Mouse (Mus musculus) intestine, embryonic 16.5 days (tissue): ENCODE data around the gene Ugt1a1. TPM values are rescaled to one million over a fixed set of nuclear protein-coding genes. Genes with fewer than 3 reads are reported as not detected.

Source experiments
- ATAC-seq: fragments of 200-750 bp; cut with Nextera tagmentation; 2 replicates; pipeline ENCODE4 v1.8.0; 2017; ENCODE audit warnings: moderate TSS enrichment, moderate library complexity
- H3K27ac ChIP-seq: fragments of 300-500 bp; sonication (generic); 2 replicates; pipeline ENCODE4 v1.5.1; 2014; ENCODE audit warnings: mild to moderate bottlenecking, low read length
- H3K27me3 ChIP-seq: fragments of 300-500 bp; sonication (generic); replicated peaks from 2 replicates; pipeline ENCODE4 v1.6.1; 2014; ENCODE audit warnings: low read length, control low read depth, mixed read lengths; ENCODE audit not compliant: control insufficient read depth, insufficient read depth
- H3K36me3 ChIP-seq: fragments of 300-500 bp; sonication (generic); 2 replicates; pipeline ENCODE4 v1.6.1; 2014; ENCODE audit warnings: low read length, control low read depth; ENCODE audit not compliant: control insufficient read depth, insufficient read depth
- H3K4me1 ChIP-seq: fragments of 300-500 bp; sonication (generic); 2 replicates; pipeline ENCODE4 v1.6.1; 2014; ENCODE audit warnings: low read length, control low read depth, mixed read lengths; ENCODE audit not compliant: control insufficient read depth, insufficient read depth
- H3K4me2 ChIP-seq: fragments of 300-500 bp; sonication (generic); 2 replicates; pipeline ENCODE4 v1.6.1; 2014; ENCODE audit warnings: low read depth, low read length, control low read depth
- H3K4me3 ChIP-seq: fragments of 300-500 bp; sonication (generic); 2 replicates; pipeline ENCODE4 v1.5.1; 2014; ENCODE audit warnings: mild to moderate bottlenecking, low read length
- H3K9ac ChIP-seq: fragments of 300-500 bp; sonication (generic); 2 replicates; pipeline ENCODE4 v1.6.1; 2014; ENCODE audit warnings: low read depth, low read length
- H3K9me3 ChIP-seq: fragments of 300-500 bp; sonication (generic); 2 replicates; pipeline ENCODE4 v1.6.1; 2016; ENCODE audit warnings: low read length, control low read depth; ENCODE audit not compliant: control insufficient read depth
- WGBS: fragments of 180-500 bp; shearing (Covaris S2); extraction: QIAGEN DNeasy Blood & Tissue Kit; methylation state at CpG from one replicate; pipeline ENCODE4 v1.1.7; 2014; 5-methylcytosine and 5-hydroxymethylcytosine counted together
- polyA plus RNA-seq: library from polyadenylated mRNA; unstranded; fragments of >200 nt; fragmentation: Nextera tagmentation; extraction: Ambion mirVana; gene quantifications from 2 replicates; pipeline ENCODE4 v1.2.1, GENCODE M21; 2015

The Ugt1a1 gene
- polyA plus RNA-seq, 1 experiment from 2014 or later: 55.9 TPM

GRCm38 (mm10) chr1:88238771-88239170 is 27.0 kb downstream of the Ugt1a1 start:
- Histone ChIP-seq H3K9me3 (peaks cover 67% of the 10 kb centered on the region), H3K4me1 (no peaks in the 10 kb centered on the region), H3K27me3 (no peaks in the 10 kb centered on the region), H3K36me3 (no peaks in the 10 kb centered on the region), H3K4me3 (no peak overlapping the region), H3K9ac (no peak overlapping the region), H3K4me2 (no peak overlapping the region), H3K27ac (no peak overlapping the region)
- ATAC-seq: no peak
- WGBS: 79% methylated on average over 6 of the region's 6 CpGs

DNA sequence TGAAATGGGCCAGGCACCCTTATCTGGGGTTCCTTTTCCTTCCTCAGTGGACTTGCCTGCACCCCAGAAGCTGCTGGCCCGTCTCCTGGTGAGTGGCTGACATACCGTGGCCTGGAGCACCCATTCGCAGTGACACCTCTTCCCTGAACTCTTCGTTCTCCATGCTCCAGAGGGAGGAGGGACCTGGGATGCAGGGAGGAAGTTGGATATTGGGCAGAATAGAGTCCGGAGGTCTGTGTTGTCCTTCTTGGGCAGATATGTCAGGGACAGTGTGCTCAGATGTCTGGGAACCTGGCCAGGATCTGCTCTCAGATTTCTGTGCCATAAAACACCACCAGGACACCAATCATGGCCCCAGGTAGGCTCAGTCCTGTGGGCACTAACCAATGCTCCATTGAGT is 28.3 kb downstream of the Ugt1a1 start:
- 71% methylated on average over 5 of the region's 5 CpGs for WGBS
- no peak overlapping the region for H3K27ac ChIP-seq
- no peaks in the 10 kb centered on the region for H3K27me3 ChIP-seq
- no peak overlapping the region for H3K9ac ChIP-seq
- H3K4me2 ChIP-seq: no peak overlapping the region
- H3K4me1 ChIP-seq: no peaks in the 10 kb centered on the region
- H3K4me3 ChIP-seq: no peak overlapping the region
- no peak for ATAC-seq
- no peaks in the 10 kb centered on the region for H3K36me3 ChIP-seq
- H3K9me3 ChIP-seq: peaks cover 67% of the 10 kb centered on the region

DNA sequence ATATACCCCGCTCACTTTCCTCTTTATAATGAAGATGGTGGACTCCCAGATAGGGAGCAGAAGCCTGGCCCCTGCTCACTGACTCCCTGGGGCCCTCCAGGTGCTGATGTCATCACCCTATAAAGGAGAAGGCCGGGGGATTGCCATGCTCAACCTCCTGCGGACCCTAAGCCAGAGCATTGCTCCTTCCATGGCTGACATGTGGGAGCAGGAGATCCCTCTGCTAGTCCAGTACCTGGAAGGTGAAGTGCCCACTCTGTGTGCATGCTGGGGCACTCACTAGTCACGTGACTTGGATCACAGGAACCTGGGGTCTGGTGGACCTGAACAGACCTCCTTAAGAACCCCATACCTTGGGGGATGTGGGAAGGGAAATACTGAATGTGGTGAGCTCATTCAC is 28.8 kb downstream of the Ugt1a1 start:
- H3K4me1 ChIP-seq: no peaks in the 10 kb centered on the region
- no peak overlapping the region for H3K4me2 ChIP-seq
- 72% methylated on average over 4 of the region's 4 CpGs for WGBS
- no peak overlapping the region for H3K9ac ChIP-seq
- H3K4me3 ChIP-seq: no peak overlapping the region
- H3K9me3 ChIP-seq: peaks cover 66% of the 10 kb centered on the region
- ATAC-seq: 0 out of 2 replicates have a peak, but pooled peaks have one; percentile 7
- H3K27ac ChIP-seq: no peak overlapping the region
- no peaks in the 10 kb centered on the region for H3K36me3 ChIP-seq
- no peaks in the 10 kb centered on the region for H3K27me3 ChIP-seq

DNA sequence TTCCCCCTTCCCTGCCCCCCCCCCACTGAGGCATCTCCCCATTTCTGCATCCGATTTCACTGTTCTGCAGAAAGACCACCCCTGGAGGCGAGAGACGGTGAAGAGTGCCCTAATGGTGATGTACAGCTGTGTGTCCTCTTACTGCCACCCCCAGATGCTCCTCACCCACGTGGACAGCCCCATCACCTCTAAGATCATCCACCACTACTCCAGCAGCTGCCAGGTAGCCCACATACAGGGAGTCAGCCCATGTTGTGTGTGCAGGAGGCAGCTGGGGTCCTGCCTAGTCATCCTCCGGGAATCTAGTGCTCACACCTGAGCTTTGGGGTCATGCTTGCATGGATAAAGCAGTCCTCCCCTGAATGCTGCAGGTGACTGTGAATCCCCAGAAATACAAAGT is 32.1 kb downstream of the Ugt1a1 start:
- no peak overlapping the region for H3K27ac ChIP-seq
- H3K4me2 ChIP-seq: no peak overlapping the region
- no peaks in the 10 kb centered on the region for H3K36me3 ChIP-seq
- no peaks in the 10 kb centered on the region for H3K4me1 ChIP-seq
- no peak overlapping the region for H3K9ac ChIP-seq
- H3K9me3 ChIP-seq: peaks cover 51% of the 10 kb centered on the region
- no peaks in the 10 kb centered on the region for H3K27me3 ChIP-seq
- H3K4me3 ChIP-seq: no peak overlapping the region
- no peak for ATAC-seq
- WGBS: 65% methylated on average over 5 of the region's 5 CpGs

DNA sequence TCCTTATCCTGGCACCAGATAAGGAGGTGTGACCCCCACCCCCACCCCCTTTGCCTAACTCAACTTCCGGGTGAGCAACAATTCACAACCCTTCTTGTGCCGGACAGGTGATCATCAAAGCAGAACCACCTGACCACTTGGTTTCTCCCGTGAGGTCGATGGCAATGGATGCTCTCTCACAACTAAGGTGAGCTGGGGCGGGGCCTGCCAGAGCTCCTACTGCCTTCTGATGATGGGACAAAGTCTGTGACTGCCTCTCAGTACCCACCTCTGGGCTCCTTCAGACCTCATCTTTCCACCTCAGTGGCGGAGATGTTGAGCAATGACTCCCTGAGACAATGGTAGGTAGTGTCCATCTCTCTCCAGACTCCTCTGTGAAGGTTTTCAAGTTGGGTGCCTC is 34.1 kb downstream of the Ugt1a1 start:
- Histone ChIP-seq H3K36me3 (no peaks in the 10 kb centered on the region), H3K4me2 (no peak overlapping the region), H3K27ac (no peak overlapping the region), H3K4me3 (no peak overlapping the region), H3K9me3 (peaks cover 60% of the 10 kb centered on the region), H3K9ac (no peak overlapping the region), H3K27me3 (no peaks in the 10 kb centered on the region), H3K4me1 (no peaks in the 10 kb centered on the region)
- WGBS: 77% methylated on average over 6 of the region's 6 CpGs
- ATAC-seq: peak; percentile 5; the same call in 1 of the 2 replicates

- H3K9ac ChIP-seq: no peak overlapping the region
- H3K4me1 ChIP-seq: no peaks in the 10 kb centered on the region
- no peaks in the 10 kb centered on the region for H3K27me3 ChIP-seq
- 49% methylated on average over 6 of the region's 6 CpGs for WGBS
- no peak overlapping the region for H3K4me3 ChIP-seq
- ATAC-seq: no peak
- H3K9me3 ChIP-seq: peaks cover 58% of the 10 kb centered on the region
- H3K36me3 ChIP-seq: no peaks in the 10 kb centered on the region
- H3K27ac ChIP-seq: no peak overlapping the region
- H3K4me2 ChIP-seq: no peak overlapping the region
Observed at GRCm38 (mm10) chr1:88246386-88246785, 34.6 kb downstream of the Ugt1a1 start.

DNA sequence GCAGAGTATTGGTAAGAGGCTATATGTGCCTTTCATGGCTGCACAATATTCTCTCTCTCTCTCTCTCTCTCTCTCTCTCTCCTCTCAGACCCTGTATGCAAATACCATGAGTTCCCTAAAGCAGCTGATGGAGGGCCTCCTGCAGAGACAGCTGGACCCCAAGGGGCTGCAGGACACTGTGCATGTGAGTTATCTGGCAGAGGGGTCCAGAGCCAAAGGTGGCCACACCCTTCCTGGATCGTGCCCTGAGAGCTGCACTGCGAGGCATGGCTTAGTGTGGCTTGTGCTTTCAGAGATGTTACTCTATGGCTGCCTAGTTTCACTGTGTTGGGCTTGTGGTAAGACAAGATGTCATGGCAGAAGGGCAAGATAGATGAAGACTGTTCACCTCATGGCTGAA is 35.9 kb downstream of the Ugt1a1 start:
- 58% methylated on average over 2 of the region's 2 CpGs for WGBS
- Histone ChIP-seq H3K4me1 (no peaks in the 10 kb centered on the region), H3K4me3 (no peak overlapping the region), H3K36me3 (no peaks in the 10 kb centered on the region), H3K4me2 (no peak overlapping the region), H3K9me3 (peaks cover 51% of the 10 kb centered on the region), H3K27me3 (no peaks in the 10 kb centered on the region), H3K9ac (no peak overlapping the region), H3K27ac (no peak overlapping the region)
- no peak for ATAC-seq

- ATAC-seq: no peak
- no peaks in the 10 kb centered on the region for H3K36me3 ChIP-seq
- no peak overlapping the region for H3K4me2 ChIP-seq
- no peaks in the 10 kb centered on the region for H3K4me1 ChIP-seq
- H3K9me3 ChIP-seq: peaks cover 44% of the 10 kb centered on the region
- H3K27me3 ChIP-seq: no peaks in the 10 kb centered on the region
- no peak overlapping the region for H3K9ac ChIP-seq
- no peak overlapping the region for H3K4me3 ChIP-seq
- H3K27ac ChIP-seq: no peak overlapping the region
- WGBS: 68% methylated on average over 4 of the region's 4 CpGs
Observed at GRCm38 (mm10) chr1:88248658-88249057, 36.9 kb downstream of the Ugt1a1 start.

GRCm38 (mm10) chr1:88249596-88249995 is 37.8 kb downstream of the Ugt1a1 start:
- Histone ChIP-seq H3K27me3 (no peaks in the 10 kb centered on the region), H3K9ac (no peak overlapping the region), H3K4me3 (no peak overlapping the region), H3K4me2 (no peak overlapping the region), H3K9me3 (peaks cover 38% of the 10 kb centered on the region), H3K27ac (no peak overlapping the region), H3K4me1 (no peaks in the 10 kb centered on the region), H3K36me3 (no peaks in the 10 kb centered on the region)
- 76% methylated on average over 7 of the region's 7 CpGs for WGBS
- ATAC-seq: no peak

GRCm38 (mm10) chr1:88250023-88250422 is 38.3 kb downstream of the Ugt1a1 start:
- no peak overlapping the region for H3K4me3 ChIP-seq
- H3K27me3 ChIP-seq: no peaks in the 10 kb centered on the region
- no peaks in the 10 kb centered on the region for H3K4me1 ChIP-seq
- H3K36me3 ChIP-seq: no peaks in the 10 kb centered on the region
- no peak overlapping the region for H3K4me2 ChIP-seq
- no peak overlapping the region for H3K9ac ChIP-seq
- 79% methylated on average over 5 of the region's 5 CpGs for WGBS
- no peak overlapping the region for H3K27ac ChIP-seq
- H3K9me3 ChIP-seq: peaks cover 34% of the 10 kb centered on the region
- no peak for ATAC-seq
